Mouse (Mus musculus): ENCODE results near the gene Ece1.
A peak's percentile ranks its signal among the peaks of the same experiment; 100 is the strongest.

Gene Ece1

GRCm38 (mm10) chr4:137984212-137984611 lies 122.2 kb downstream of the Ece1 start:
- DNase-seq (ENCODE audit: low spot score), result no peak

GRCm38 (mm10) chr4:137984746-137985145 lies 122.7 kb downstream of the Ece1 start:
- DNase-seq (ENCODE audit: low spot score), result no peak

- no peak for DNase-seq (ENCODE audit: low spot score)
Observed at GRCm38 (mm10) chr4:137989426-137989825, 127.4 kb downstream of the Ece1 start.

- DNase-seq (ENCODE audit: low spot score), result no peak
Observed at GRCm38 (mm10) chr4:137990433-137990832, 128.4 kb downstream of the Ece1 start.

GRCm38 (mm10) chr4:137991240-137991639 lies 129.2 kb downstream of the Ece1 start:
- no peak for DNase-seq (ENCODE audit: low spot score)

- no peak for DNase-seq (ENCODE audit: low spot score)
Observed at GRCm38 (mm10) chr4:137992890-137993289, 130.9 kb downstream of the Ece1 start, which contains the start of gene Eif4g3. Gene Eif4g3, plus strand, starts transcription at chr4:137993022.

GRCm38 (mm10) chr4:137993291-137993758 lies 131.3 kb downstream of the Ece1 start:
- peak; percentile 93 for DNase-seq (ENCODE audit: low spot score)

GRCm38 (mm10) chr4:137993821-137994561 lies 132.0 kb downstream of the Ece1 start:
- DNase-seq (ENCODE audit: low spot score), result no peak

GRCm38 (mm10) chr4:137994562-137995336 lies 132.7 kb downstream of the Ece1 start:
- no peak for DNase-seq (ENCODE audit: low spot score)

- no peak for DNase-seq (ENCODE audit: low spot score)
Observed at GRCm38 (mm10) chr4:137995399-137995798, 133.4 kb downstream of the Ece1 start.

- no peak for DNase-seq (ENCODE audit: low spot score)
Observed at GRCm38 (mm10) chr4:137998232-137998631, 136.2 kb downstream of the Ece1 start.

GRCm38 (mm10) chr4:138000682-138001081 lies 138.6 kb downstream of the Ece1 start:
- no peak for DNase-seq (ENCODE audit: low spot score)

GRCm38 (mm10) chr4:138003909-138004610 lies 142.0 kb downstream of the Ece1 start:
- DNase-seq (ENCODE audit: low spot score), result no peak

- DNase-seq (ENCODE audit: low spot score), result no peak
Observed at GRCm38 (mm10) chr4:138005781-138006180, 143.7 kb downstream of the Ece1 start.

- no peak for DNase-seq (ENCODE audit: low spot score)
Observed at GRCm38 (mm10) chr4:138006951-138007613, 145.0 kb downstream of the Ece1 start.

GRCm38 (mm10) chr4:138008646-138009045 lies 146.6 kb downstream of the Ece1 start:
- no peak for DNase-seq (ENCODE audit: low spot score)

GRCm38 (mm10) chr4:138009786-138010502 lies 147.9 kb downstream of the Ece1 start:
- no peak for DNase-seq (ENCODE audit: low spot score)

- no peak for DNase-seq (ENCODE audit: low spot score)
Observed at GRCm38 (mm10) chr4:138013723-138014479, 151.9 kb downstream of the Ece1 start.

All from c-Kit-positive CD71-positive TER-119-positive erythroid progenitor cells, embryonic 14.5 days (primary cell).